Mouse (Mus musculus) erythroblast, embryonic 14.5 days (primary cell): Measurements from ENCODE around the gene Prap1. TPM values are rescaled to one million over a fixed set of nuclear protein-coding genes. Genes with fewer than 3 reads are reported as not detected.

Experiments used
- H3K27me3 ChIP-seq: 2 replicates; pipeline ENCODE4 v1.6.1; 2012; ENCODE audit warnings: inconsistent platforms; ENCODE audit not compliant: control insufficient read depth
- H3K36me3 ChIP-seq: 2 replicates; pipeline ENCODE4 v1.6.1; 2012; ENCODE audit warnings: mild to moderate bottlenecking, inconsistent platforms; ENCODE audit not compliant: control insufficient read depth
- H3K4me1 ChIP-seq: 2 replicates; pipeline ENCODE4 v1.6.1; 2012; ENCODE audit warnings: inconsistent platforms; ENCODE audit not compliant: control insufficient read depth
- H3K4me3 ChIP-seq: replicated peaks from 2 replicates; pipeline ENCODE3; 2012; ENCODE audit warnings: moderate library complexity, mild to moderate bottlenecking, inconsistent platforms
- H3K9me3 ChIP-seq: 2 replicates; pipeline ENCODE4 v1.6.1; 2012; ENCODE audit warnings: low read length, inconsistent platforms, mixed read lengths; ENCODE audit not compliant: control insufficient read depth
- GATA1 ChIP-seq: IDR thresholded peaks from 2 replicates; pipeline ENCODE4 v1.6.1; 2012; ENCODE audit warnings: low read length, inconsistent platforms, mixed read lengths
- TAL1 ChIP-seq: IDR thresholded peaks from 3 replicates; pipeline ENCODE4 v1.6.1; 2012; ENCODE audit warnings: low read length, inconsistent platforms, mixed read lengths
- polyA plus RNA-seq: library from polyadenylated mRNA; stranded (reverse); fragments of >175 nt; gene quantifications from 2 replicates; pipeline ENCODE4 v1.2.3, GENCODE M21; 2012

The Prap1 gene
- polyA plus RNA-seq, 1 experiment, result not detected

GRCm38 (mm10) chr7:140059601-140060000 is 33.6 kb upstream of the Prap1 start:
- peaks cover 93% of the 10 kb centered on the region for H3K27me3 ChIP-seq
- no peaks in the 10 kb centered on the region for H3K4me1 ChIP-seq
- TF ChIP-seq GATA1, result no peak
- TF ChIP-seq TAL1, result no peak
- no peaks in the 10 kb centered on the region for H3K36me3 ChIP-seq
- H3K4me3 ChIP-seq, result no peak overlapping the region
- 0 out of 2 replicates have a peak, but pooled peaks cover 2% of the 10 kb centered on the region for H3K9me3 ChIP-seq

GRCm38 (mm10) chr7:140060936-140061831 is 32.0 kb upstream of the Prap1 start:
- no peaks in the 10 kb centered on the region for H3K9me3 ChIP-seq
- no peak for TF ChIP-seq GATA1
- no peak for TF ChIP-seq TAL1
- H3K4me1 ChIP-seq, result no peaks in the 10 kb centered on the region
- peaks cover 83% of the 10 kb centered on the region for H3K27me3 ChIP-seq
- no peak overlapping the region for H3K4me3 ChIP-seq
- H3K36me3 ChIP-seq, result no peaks in the 10 kb centered on the region

- TF ChIP-seq GATA1, result no peak
- TF ChIP-seq TAL1, result no peak
- H3K27me3 ChIP-seq, result peaks cover 78% of the 10 kb centered on the region
- no peaks in the 10 kb centered on the region for H3K36me3 ChIP-seq
- no peaks in the 10 kb centered on the region for H3K4me1 ChIP-seq
- no peak overlapping the region for H3K4me3 ChIP-seq
- no peaks in the 10 kb centered on the region for H3K9me3 ChIP-seq
Measured at GRCm38 (mm10) chr7:140061832-140062130, 31.4 kb upstream of the Prap1 start.

GRCm38 (mm10) chr7:140062307-140062706 is 30.9 kb upstream of the Prap1 start:
- no peak for TF ChIP-seq GATA1
- TF ChIP-seq TAL1, result no peak
- Histone ChIP-seq H3K4me1 (no peaks in the 10 kb centered on the region), H3K4me3 (no peak overlapping the region), H3K9me3 (no peaks in the 10 kb centered on the region), H3K36me3 (no peaks in the 10 kb centered on the region), H3K27me3 (peaks cover 73% of the 10 kb centered on the region)

- TF ChIP-seq TAL1 (no peak), GATA1 (no peak)
- H3K27me3 ChIP-seq, result peaks cover 65% of the 10 kb centered on the region
Measured at GRCm38 (mm10) chr7:140063092-140063491, 30.1 kb upstream of the Prap1 start.

GRCm38 (mm10) chr7:140067397-140067796 is 25.8 kb upstream of the Prap1 start:
- Histone ChIP-seq H3K4me1 (peaks cover 2% of the 10 kb centered on the region; the same call in 1 of the 2 replicates), H3K9me3 (no peaks in the 10 kb centered on the region), H3K4me3 (no peak overlapping the region), H3K27me3 (peaks cover 34% of the 10 kb centered on the region), H3K36me3 (no peaks in the 10 kb centered on the region)
- TF ChIP-seq GATA1 (no peak), TAL1 (no peak)

More at GRCm38 (mm10) chr7:140063092-140063491, 30.1 kb upstream of the Prap1 start:
- Histone ChIP-seq H3K4me1 (no peaks in the 10 kb centered on the region), H3K9me3 (no peaks in the 10 kb centered on the region), H3K4me3 (no peak overlapping the region), H3K36me3 (no peaks in the 10 kb centered on the region)

- H3K4me3 ChIP-seq, result no peak overlapping the region
- no peak for TF ChIP-seq TAL1
- H3K4me1 ChIP-seq, result peaks cover 2% of the 10 kb centered on the region; the same call in 1 of the 2 replicates
- H3K9me3 ChIP-seq, result no peaks in the 10 kb centered on the region
- H3K27me3 ChIP-seq, result peaks cover 15% of the 10 kb centered on the region
- no peaks in the 10 kb centered on the region for H3K36me3 ChIP-seq
Measured at GRCm38 (mm10) chr7:140070042-140070711, 23.0 kb upstream of the Prap1 start.

GRCm38 (mm10) chr7:140077698-140078097 is 15.5 kb upstream of the Prap1 start:
- Histone ChIP-seq H3K4me1 (peaks cover 4% of the 10 kb centered on the region), H3K27me3 (peaks cover 34% of the 10 kb centered on the region)

GRCm38 (mm10) chr7:140078711-140079110 is 14.5 kb upstream of the Prap1 start:
- Histone ChIP-seq H3K4me1 (peaks cover 4% of the 10 kb centered on the region), H3K9me3 (no peaks in the 10 kb centered on the region), H3K4me3 (no peak overlapping the region), H3K36me3 (no peaks in the 10 kb centered on the region), H3K27me3 (peaks cover 39% of the 10 kb centered on the region)
- TF ChIP-seq TAL1, result no peak
- no peak for TF ChIP-seq GATA1

More at GRCm38 (mm10) chr7:140077698-140078097, 15.5 kb upstream of the Prap1 start:
- Histone ChIP-seq H3K4me3 (no peak overlapping the region), H3K9me3 (no peaks in the 10 kb centered on the region), H3K36me3 (no peaks in the 10 kb centered on the region)
- TF ChIP-seq GATA1, result no peak
- TF ChIP-seq TAL1, result no peak
